Comparison of ENCODE assay signal across 11 mouse cellular contexts in the genomic region with DNA sequence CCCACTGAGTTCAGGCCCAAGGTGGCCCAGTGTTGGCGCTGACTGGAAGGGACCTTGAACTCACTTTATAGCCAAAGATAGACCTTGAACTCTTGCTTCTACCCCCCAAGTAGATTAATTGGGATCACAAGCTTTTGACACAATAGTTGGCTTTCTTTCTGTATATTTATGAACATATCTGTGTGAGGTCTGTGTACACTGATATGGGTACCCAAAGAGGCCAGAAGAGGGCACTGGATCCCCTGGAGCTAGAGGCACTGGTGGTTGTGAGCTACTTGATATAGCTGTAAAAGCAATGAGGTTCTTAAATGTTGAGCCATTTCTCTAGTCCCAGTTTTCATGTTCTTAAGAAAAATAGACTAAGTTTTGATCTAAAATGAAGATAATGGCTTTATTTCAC. TPM values are rescaled to one million over a fixed set of nuclear protein-coding genes. Genes with fewer than 3 reads are reported as not detected.
DNase-seq lines count a peak whose midpoint lies in the region; ATAC-seq and TF ChIP-seq lines count a peak whose summit lies in the region.
"Had no signal": no experiment of that assay in that cellular context is flagged by ENCODE, and none has a peak within 500 bp of the region (broad histone marks: within the 10 kb centered on the region; RNA-seq: fewer than 3 reads in every experiment).

No protein-coding gene starts in this region.

- no peak for TF ChIP-seq POLR2A in CH12.LX (IDR thresholded peaks at IDR 0.05; ENCODE audit: low read depth, low read length)

- dilution Hi-C loops in CH12.LX (cut with MboI; ENCODE audit: extremely low pct_ligation_motif_present, extremely low pct_unique_long_range_greater_than_20kb, low sequenced_read_pairs), result no loop called here

- H3K79me2 ChIP-seq in CH12.LX (replicated peaks; ENCODE audit: control insufficient read depth, extremely low read depth, insufficient read depth, poor library complexity, severe bottlenecking), result no peaks in the 10 kb centered on the region

- H3K27me3 ChIP-seq in hindbrain, postnatal 0 days (ENCODE audit: insufficient read depth, low read length), result no peaks in the 10 kb centered on the region
- H3K27me3 ChIP-seq in hindbrain, embryonic 13.5 days, result no peaks in the 10 kb centered on the region
- no peaks in the 10 kb centered on the region for H3K27me3 ChIP-seq in CH12.LX (replicated peaks)
- H3K27me3 ChIP-seq: forebrain, embryonic 12.5 days; liver, embryonic 15.5 days had no signal

- H3K9ac ChIP-seq in hindbrain, postnatal 0 days (replicated peaks; ENCODE audit: low read length), result no peak overlapping the region
- no peak overlapping the region for H3K9ac ChIP-seq in hindbrain, embryonic 13.5 days
- no peak overlapping the region for H3K9ac ChIP-seq in CH12.LX (ENCODE audit: insufficient read depth, low read depth)
- H3K9ac ChIP-seq: forebrain, embryonic 12.5 days; liver, embryonic 15.5 days had no signal

- H3K36me3 ChIP-seq in hindbrain, postnatal 0 days (ENCODE audit: insufficient read depth, low read length), result peaks cover 30% of the 10 kb centered on the region
- H3K36me3 ChIP-seq in hindbrain, embryonic 13.5 days, result peaks cover 52% of the 10 kb centered on the region
- peaks cover 22 to 44% of the 10 kb centered on the region in 2 experiments for H3K36me3 ChIP-seq in CH12.LX (replicated peaks in 1 of 2; ENCODE audit: control insufficient read depth in 1 of 2, insufficient read depth in 1 of 2, low read length in 1 of 2)

- TF ChIP-seq CTCF in hindbrain, postnatal 0 days (IDR thresholded peaks at IDR 0.05; ENCODE audit: low read depth), result peak; percentile 51
- TF ChIP-seq CTCF in CH12.LX (conservative IDR thresholded peaks at IDR 0.05 in 1 of 2, IDR thresholded peaks at IDR 0.05 in 1 of 2; ENCODE audit: low read depth in 2 of 2, low read length in 2 of 2), result peak in 1 of 2 experiments; percentile 59; a peak in 2 of 4 replicates

- 95% methylated on average over 1 of the region's 1 CpGs for WGBS in hindbrain, postnatal 0 days
- WGBS in hindbrain, embryonic 13.5 days, result 95% methylated on average over 1 of the region's 1 CpGs

- DNase-seq in hindbrain, postnatal 0 days (ENCODE audit: low spot score), result peak; percentile 27
- peak; percentile 20 for DNase-seq in CH12.LX (ENCODE audit: extremely low read depth)
- DNase-seq in brain, adult 2 months (ENCODE audit: low read depth, low spot score), result peak; percentile 19
- DNase-seq in lung, postnatal 14 days, result peak; percentile 12
- no peak for DNase-seq in urinary bladder, postnatal 25 days (ENCODE audit: low spot score)
- no peak for DNase-seq in testis, postnatal 10 days (ENCODE audit: low spot score)
- no peak for DNase-seq in ovary, adult 18-20 months (ENCODE audit: low spot score)

- in situ Hi-C loops in CH12.LX (cut with MboI; ENCODE audit: low pct_ligation_motif_present, low pct_unique_long_range_greater_than_20kb, low sequenced_read_pairs), result no loop called here

- TF ChIP-seq EP300 in CH12.LX (IDR thresholded peaks at IDR 0.05; ENCODE audit: low read length), result no peak

- peak; percentile 46 for TF ChIP-seq RAD21 in CH12.LX (IDR thresholded peaks at IDR 0.05; ENCODE audit: low read depth, low read length)

- no peaks in the 10 kb centered on the region for H3K4me1 ChIP-seq in hindbrain, postnatal 0 days (ENCODE audit: insufficient read depth, low read length)
- no peaks in the 10 kb centered on the region for H3K4me1 ChIP-seq in hindbrain, embryonic 13.5 days (replicated peaks)
- H3K4me1 ChIP-seq in CH12.LX (ENCODE audit: control insufficient read depth in 1 of 2, insufficient read depth in 2 of 2), result no peaks in the 10 kb centered on the region
- H3K4me1 ChIP-seq: forebrain, embryonic 12.5 days; liver, embryonic 15.5 days had no signal

- H3K27ac ChIP-seq in hindbrain, postnatal 0 days, result no peak overlapping the region
- H3K27ac ChIP-seq in hindbrain, embryonic 13.5 days, result no peak overlapping the region
- no peak overlapping the region for H3K27ac ChIP-seq in CH12.LX (ENCODE audit: insufficient read depth, low read depth)
- H3K27ac ChIP-seq: forebrain, embryonic 12.5 days; liver, embryonic 15.5 days had no signal

- no peaks in the 10 kb centered on the region for H3K9me3 ChIP-seq in hindbrain, postnatal 0 days (ENCODE audit: low read length)
- no peaks in the 10 kb centered on the region for H3K9me3 ChIP-seq in hindbrain, embryonic 13.5 days
- H3K9me3 ChIP-seq in CH12.LX (replicated peaks; ENCODE audit: low read length), result no peaks in the 10 kb centered on the region
- H3K9me3 ChIP-seq: forebrain, embryonic 12.5 days; liver, embryonic 15.5 days had no signal

- no peak overlapping the region for H3K4me2 ChIP-seq in hindbrain, postnatal 0 days (ENCODE audit: low read depth, low read length)
- no peak overlapping the region for H3K4me2 ChIP-seq in hindbrain, embryonic 13.5 days
- no peak overlapping the region for H3K4me2 ChIP-seq in CH12.LX (ENCODE audit: insufficient read depth, low read depth, poor library complexity, severe bottlenecking)
- H3K4me2 ChIP-seq: forebrain, embryonic 12.5 days; liver, embryonic 15.5 days had no signal

- ATAC-seq in hindbrain, postnatal 0 days, result no peak
- ATAC-seq in hindbrain, embryonic 13.5 days (ENCODE audit: low FRiP score), result no peak
- ATAC-seq: hindbrain, embryonic 16.5 days had no signal

- H3K4me3 ChIP-seq in hindbrain, postnatal 0 days (ENCODE audit: low read length), result no peak overlapping the region
- no peak overlapping the region for H3K4me3 ChIP-seq in hindbrain, embryonic 13.5 days
- no peak overlapping the region for H3K4me3 ChIP-seq in CH12.LX (replicated peaks in 1 of 3; ENCODE audit: low read depth in 2 of 3, low read length in 2 of 3, poor library complexity in 1 of 3)
- H3K4me3 ChIP-seq: forebrain, embryonic 12.5 days; liver, embryonic 15.5 days had no signal

TF ChIP-seq in CH12.LX, 34 proteins besides CTCF, POLR2A, EP300 and RAD21:
- TF ChIP-seq ZMIZ1 (IDR thresholded peaks at IDR 0.05; ENCODE audit: low read depth, low read length) (no peak), ELF1 (IDR thresholded peaks at IDR 0.05; ENCODE audit: low read depth, low read length) (no peak), SMC3 (IDR thresholded peaks at IDR 0.05; ENCODE audit: low read depth, low read length) (peak; percentile 34)

RNA-seq across cellular contexts. Expression of a gene that starts 23.8 kb away (rescaled TPM):
- 43.2 and 45.9 TPM in 2 replicates for total RNA-seq in hindbrain, postnatal 0 days (2014; rRNA removed)
- polyA plus RNA-seq in hindbrain, postnatal 0 days (2015; fragmentation: Nextera tagmentation; extraction: Ambion mirVana), result 46.9 and 47.0 TPM in 2 replicates
- polyA plus RNA-seq in hindbrain, embryonic 13.5 days (2015; fragmentation: Nextera tagmentation; extraction: Ambion mirVana), result 39.2 and 43.7 TPM in 2 replicates
- total RNA-seq in CH12.LX (2012; rRNA removed) (16.6 and 18.1 TPM in 2 replicates), CH12.LX (2014; rRNA removed) (25.6 and 37.0 TPM in 2 replicates)
- 27.4 and 43.8 TPM in 2 replicates for polyA plus RNA-seq in CH12.LX (2012; ENCODE audit: insufficient read length, low read depth)

RNA-seq across cellular contexts. Expression of a gene that starts 43.0 kb away (rescaled TPM):
- 50.9 and 51.3 TPM in 2 replicates for total RNA-seq in hindbrain, postnatal 0 days (2014; rRNA removed)
- 36.3 and 37.8 TPM in 2 replicates for polyA plus RNA-seq in hindbrain, postnatal 0 days (2015; fragmentation: Nextera tagmentation; extraction: Ambion mirVana)
- polyA plus RNA-seq in hindbrain, embryonic 13.5 days (2015; fragmentation: Nextera tagmentation; extraction: Ambion mirVana), result 37.4 and 37.6 TPM in 2 replicates
- total RNA-seq in CH12.LX (2012; rRNA removed) (40.9 and 43.2 TPM in 2 replicates), CH12.LX (2014; rRNA removed) (96.3 and 101 TPM in 2 replicates)
- polyA plus RNA-seq in CH12.LX (2012; ENCODE audit: insufficient read length, low read depth), result 40.3 and 45.5 TPM in 2 replicates

Comparison
In these comparisons a context has a peak if more than half of its experiments do, and no peak if none do; other contexts are left out.
1. DNase-seq: peak in hindbrain, postnatal 0 days (single experiment), CH12.LX (single experiment), brain, adult 2 months (single experiment) and lung, postnatal 14 days (single experiment); none in urinary bladder, postnatal 25 days (single experiment), testis, postnatal 10 days (single experiment) and ovary, adult 18-20 months (single experiment).